ENCODE assay signal across 8 mouse cellular contexts in genomic region chr8:88099526-88099925, GRCm38 (mm10). TPM values are rescaled to one million over a fixed set of nuclear protein-coding genes. Genes with fewer than 3 reads are reported as not detected.
DNase-seq lines count a peak whose midpoint lies in the region; ATAC-seq lines count a peak whose summit lies in the region.

No protein-coding gene starts in this region.

- WGBS in midbrain, embryonic 10.5 days: 0% methylated on average over 1 of the region's 1 CpGs
- 0% methylated on average over 1 of the region's 1 CpGs for WGBS in midbrain, embryonic 15.5 days

- no peak overlapping the region for H3K27ac ChIP-seq in midbrain, embryonic 10.5 days (replicated peaks)
- H3K27ac ChIP-seq in midbrain, embryonic 15.5 days: no peak overlapping the region

- no peaks in the 10 kb centered on the region for H3K36me3 ChIP-seq in midbrain, embryonic 10.5 days
- no peaks in the 10 kb centered on the region for H3K36me3 ChIP-seq in midbrain, embryonic 15.5 days (replicated peaks)

- H3K9me3 ChIP-seq in midbrain, embryonic 10.5 days (replicated peaks): no peaks in the 10 kb centered on the region
- no peaks in the 10 kb centered on the region for H3K9me3 ChIP-seq in midbrain, embryonic 15.5 days

- DNase-seq in midbrain, embryonic 10.5 days (ENCODE audit: low spot score): peak; percentile 51
- peak; percentile 19 for DNase-seq in Muller cell, postnatal 12 days (ENCODE audit: inconsistent ontology term)
- DNase-seq in c-Kit-positive CD71-positive TER-119-positive erythroid progenitor cells, embryonic 14.5 days (ENCODE audit: low spot score): peak; percentile 52
- peak; percentile 8 to 36 for DNase-seq in frontal cortex, postnatal 36 days (ENCODE audit: low spot score in 2 of 2)
- peak; percentile 14 to 19 for DNase-seq in layer of hippocampus, postnatal 36 days
- DNase-seq in natural killer cell, adult 2 months (ENCODE audit: low spot score in 2 of 2): peak; percentile 18 to 24

- H3K4me1 ChIP-seq in midbrain, embryonic 10.5 days: no peaks in the 10 kb centered on the region
- H3K4me1 ChIP-seq in midbrain, embryonic 15.5 days: no peaks in the 10 kb centered on the region

- no peak overlapping the region for H3K9ac ChIP-seq in midbrain, embryonic 15.5 days

- H3K4me2 ChIP-seq in midbrain, embryonic 15.5 days: no peak overlapping the region

- no peak for ATAC-seq in midbrain, embryonic 15.5 days (replicated peaks)
- no peak for ATAC-seq in activated CD4-positive, CD25-positive, alpha-beta regulatory T cell, adult 4 months

- H3K4me3 ChIP-seq in midbrain, embryonic 10.5 days: no peak overlapping the region
- no peak overlapping the region for H3K4me3 ChIP-seq in midbrain, embryonic 15.5 days

- H3K27me3 ChIP-seq in midbrain, embryonic 10.5 days (ENCODE audit: low read depth, poor library complexity, severe bottlenecking): no peaks in the 10 kb centered on the region
- H3K27me3 ChIP-seq in midbrain, embryonic 15.5 days (replicated peaks): no peaks in the 10 kb centered on the region

RNA-seq across cellular contexts. Expression of gene Cnep1r1, which starts 19.0 kb away (rescaled TPM):
- 43.4 and 43.6 TPM in 2 replicates for polyA plus RNA-seq in midbrain, embryonic 10.5 days (2016; fragmentation: Nextera tagmentation; extraction: Ambion mirVana)
- 38.4 and 40.2 TPM in 2 replicates for polyA plus RNA-seq in midbrain, embryonic 15.5 days (2015; fragmentation: Nextera tagmentation; extraction: Ambion mirVana)
- 10 to 100 TPM; 36.7 to 37.9 TPM for total RNA-seq in layer of hippocampus, postnatal 36 days (2021)
- 10 to 100 TPM; 17.9 to 25.0 TPM for polyA plus RNA-seq in activated CD4-positive, CD25-positive, alpha-beta regulatory T cell, adult 4 months (2017; shearing (Covaris generic))

RNA-seq across cellular contexts. Expression of gene Heatr3, which starts 38.1 kb away (rescaled TPM):
- 44.6 and 48.4 TPM in 2 replicates for polyA plus RNA-seq in midbrain, embryonic 10.5 days (2016; fragmentation: Nextera tagmentation; extraction: Ambion mirVana)
- 40.9 and 41.6 TPM in 2 replicates for polyA plus RNA-seq in midbrain, embryonic 15.5 days (2015; fragmentation: Nextera tagmentation; extraction: Ambion mirVana)
- 10 to 100 TPM; 28.0 to 33.5 TPM for total RNA-seq in layer of hippocampus, postnatal 36 days (2021)
- 10 to 100 TPM; 17.7 to 19.1 TPM for polyA plus RNA-seq in activated CD4-positive, CD25-positive, alpha-beta regulatory T cell, adult 4 months (2017; shearing (Covaris generic))
